Mouse (Mus musculus) megakaryocyte, embryonic 14.5 days (primary cell): ENCODE data around the gene Gm11634.

ENCODE experiments used
- FLI1 ChIP-seq: IDR thresholded peaks from 2 replicates; pipeline ENCODE4 v1.6.1; 2012; ENCODE audit warnings: low read length, inconsistent platforms, mixed read lengths
- GATA1 ChIP-seq: IDR thresholded peaks from 3 replicates; pipeline ENCODE4 v1.6.1; 2012; ENCODE audit warnings: mixed read lengths, low read length, inconsistent platforms, borderline replicate concordance

GRCm38 (mm10) chr11:101562391-101562790 lies 36.7 kb downstream of the Gm11634 start:
- TF ChIP-seq GATA1 (no peak), FLI1 (no peak)
